Mouse (Mus musculus) MEL (cell line): ENCODE results near the gene Rit1. TPM values are rescaled to one million over a fixed set of nuclear protein-coding genes. Genes with fewer than 3 reads are reported as not detected.

ENCODE experiments used
- DNase-seq: peaks from one replicate; pipeline ENCODE4 v3.0.0; 2011; ENCODE audit warnings: low read depth, low spot score
- H3K27ac ChIP-seq: 2 replicates; pipeline ENCODE4 v1.5.1; 2012; ENCODE audit warnings: low read depth, mild to moderate bottlenecking, control low read depth, low read length, moderate library complexity; ENCODE audit not compliant: control insufficient read depth
- H3K27me3 ChIP-seq, 2 experiments: fragments of 150-350 bp in 1 of 2; sonication (generic) in 1 of 2; 2 replicates each; pipeline ENCODE4 v1.6.1; 2012; ENCODE audit warnings: low read length in 2 of 2, mild to moderate bottlenecking in 2 of 2, improper control_type of control experiment in 1 of 2, moderate library complexity in 1 of 2; ENCODE audit not compliant: insufficient read depth in 2 of 2, control insufficient read depth in 1 of 2
- H3K36me3 ChIP-seq, 2 experiments: 2 replicates each; pipeline ENCODE4 v1.6.1; 2012 to 2014; ENCODE audit warnings: low read length in 2 of 2, improper control_type of control experiment in 1 of 2, inconsistent platforms in 1 of 2, mild to moderate bottlenecking in 1 of 2; ENCODE audit not compliant: insufficient read depth in 2 of 2, control insufficient read depth in 1 of 2
- H3K4me1 ChIP-seq, 2 experiments: fragments of 150-350 bp in 1 of 2; sonication (generic) in 1 of 2; 2 replicates each; pipeline ENCODE4 v1.6.1; 2012; ENCODE audit warnings: low read length in 2 of 2, improper control_type of control experiment in 1 of 2, mild to moderate bottlenecking in 1 of 2; ENCODE audit not compliant: insufficient read depth in 2 of 2, control insufficient read depth in 1 of 2
- H3K4me3 ChIP-seq, 2 experiments: fragments of 150-350 bp in 1 of 2; sonication (generic) in 1 of 2; 2 replicates each; pipeline ENCODE4 v1.5.1; 2012; ENCODE audit warnings: low read depth in 2 of 2, low read length in 2 of 2, mild to moderate bottlenecking in 2 of 2, moderate library complexity in 2 of 2, control low read depth in 1 of 2, improper control_type of control experiment in 1 of 2; ENCODE audit not compliant: control insufficient read depth in 1 of 2, insufficient read depth in 1 of 2
- H3K79me2 ChIP-seq: 2 replicates; pipeline ENCODE4 v1.6.1; 2012; ENCODE audit warnings: mild to moderate bottlenecking, low read length, moderate library complexity; ENCODE audit not compliant: control insufficient read depth, poor library complexity, insufficient read depth
- H3K9ac ChIP-seq: 2 replicates; pipeline ENCODE4 v1.6.1; 2012; ENCODE audit warnings: low read depth, mild to moderate bottlenecking, control low read depth, low read length, moderate library complexity; ENCODE audit not compliant: control insufficient read depth, poor library complexity, severe bottlenecking
- H3K9me3 ChIP-seq: fragments of 150-350 bp; sonication (generic); replicated peaks from 2 replicates; pipeline ENCODE4 v1.6.1; 2012; ENCODE audit warnings: mild to moderate bottlenecking, low read length, improper control_type of control experiment, moderate library complexity; ENCODE audit not compliant: insufficient read depth
- CHD2 ChIP-seq: IDR thresholded peaks from 2 replicates; pipeline ENCODE4 v1.6.1; 2011; ENCODE audit warnings: low read length, improper control_type of control experiment
- CTCF ChIP-seq, 3 experiments: IDR thresholded peaks in 2 of 3; conservative IDR thresholded peaks in 1 of 3; 2 replicates each; pipeline ENCODE4 v1.5.1; 2011 to 2012; ENCODE audit warnings: low read length in 3 of 3, low read depth in 2 of 3, mild to moderate bottlenecking in 2 of 3, improper control_type of control experiment in 1 of 3, inconsistent platforms in 1 of 3, mixed read lengths in 1 of 3, moderate library complexity in 1 of 3; ENCODE audit not compliant: control insufficient read depth in 1 of 3, insufficient read depth in 1 of 3, poor library complexity in 1 of 3, severe bottlenecking in 1 of 3
- ETS1 ChIP-seq: IDR thresholded peaks from 2 replicates; pipeline ENCODE4 v1.6.1; 2012; ENCODE audit warnings: low read depth, mild to moderate bottlenecking, inconsistent platforms, low read length, improper control_type of control experiment, moderate library complexity
- GABPA ChIP-seq: IDR thresholded peaks from 2 replicates; pipeline ENCODE4 v1.6.1; 2012; ENCODE audit warnings: low read depth, mild to moderate bottlenecking, inconsistent platforms, low read length, improper control_type of control experiment, moderate library complexity
- GATA1 ChIP-seq: IDR thresholded peaks from 2 replicates; pipeline ENCODE4 v1.6.1; 2011; ENCODE audit warnings: low read depth, low read length, improper control_type of control experiment
- KAT2A ChIP-seq: conservative IDR thresholded peaks from 2 replicates; pipeline ENCODE4 v1.6.1; 2012; ENCODE audit warnings: low read depth, low read length, improper control_type of control experiment, inconsistent platforms
- MAFK ChIP-seq: IDR thresholded peaks from 2 replicates; pipeline ENCODE4 v1.6.1; 2011; ENCODE audit warnings: low read depth, mild to moderate bottlenecking, low read length, improper control_type of control experiment, borderline replicate concordance
- MAX ChIP-seq: IDR thresholded peaks from 2 replicates; pipeline ENCODE4 v1.6.1; 2011; ENCODE audit warnings: low read length, improper control_type of control experiment
- MYC ChIP-seq: IDR thresholded peaks from 2 replicates; pipeline ENCODE4 v1.6.1; 2011; ENCODE audit warnings: low read depth, mild to moderate bottlenecking, low read length, improper control_type of control experiment, moderate library complexity
- RAD21 ChIP-seq: IDR thresholded peaks from 2 replicates; pipeline ENCODE4 v1.6.1; 2011; ENCODE audit warnings: mild to moderate bottlenecking, low read depth, low read length, improper control_type of control experiment
- SMC3 ChIP-seq: IDR thresholded peaks from 2 replicates; pipeline ENCODE4 v1.6.1; 2011; ENCODE audit warnings: low read depth, low read length, improper control_type of control experiment
- UBTF ChIP-seq: IDR thresholded peaks from 2 replicates; pipeline ENCODE4 v1.6.1; 2012; ENCODE audit warnings: low read depth, mild to moderate bottlenecking, inconsistent platforms, low read length, improper control_type of control experiment, moderate library complexity, borderline replicate concordance; ENCODE audit not compliant: insufficient read depth
- USF2 ChIP-seq, 2 experiments: IDR thresholded peaks; 2 replicates each; pipeline ENCODE4 v1.6.1; 2011 to 2012; ENCODE audit warnings: improper control_type of control experiment in 2 of 2, low read length in 2 of 2, borderline replicate concordance in 1 of 2, inconsistent platforms in 1 of 2, low read depth in 1 of 2, mild to moderate bottlenecking in 1 of 2; ENCODE audit not compliant: insufficient read depth in 1 of 2
- ZC3H11A ChIP-seq: IDR thresholded peaks from 2 replicates; pipeline ENCODE4 v1.6.1; 2012; ENCODE audit warnings: low read depth, mild to moderate bottlenecking, inconsistent platforms, low read length, improper control_type of control experiment
- ZKSCAN1 ChIP-seq: IDR thresholded peaks from 2 replicates; pipeline ENCODE4 v1.6.1; 2012; ENCODE audit warnings: low read depth, mild to moderate bottlenecking, inconsistent platforms, low read length, improper control_type of control experiment, moderate library complexity
- ZMIZ1 ChIP-seq: IDR thresholded peaks from 2 replicates; pipeline ENCODE4 v1.6.1; 2012; ENCODE audit warnings: low read depth, mild to moderate bottlenecking, inconsistent platforms, low read length, improper control_type of control experiment, moderate library complexity
- ZNF384 ChIP-seq: IDR thresholded peaks from 2 replicates; pipeline ENCODE4 v1.6.1; 2012; ENCODE audit warnings: low read depth, mild to moderate bottlenecking, inconsistent platforms, low read length, improper control_type of control experiment
- polyA plus RNA-seq, 2 experiments: library from polyadenylated mRNA; stranded (reverse) in 1 of 2; unstranded in 1 of 2; fragments of >175 nt in 1 of 2; fragments of >200 nt in 1 of 2; gene quantifications; 2 replicates each; pipeline versions ENCODE4 v1.2.1 to v1.2.4; 2012; ENCODE audit warnings: low replicate concordance in 2 of 2, low read depth in 1 of 2; ENCODE audit not compliant: insufficient read length in 2 of 2, insufficient read depth in 1 of 2, missing spikeins in 1 of 2
- total RNA-seq: library from RNA; depleted of rRNA; stranded (reverse); fragments of 300-350 nt; gene quantifications from 2 replicates; pipeline ENCODE4 v1.2.3, GENCODE M21; 2012

Rit1 gene
- total and polyA plus RNA-seq, 3 experiments = 28.7 to 34.1 TPM; not detected in 1

DNA sequence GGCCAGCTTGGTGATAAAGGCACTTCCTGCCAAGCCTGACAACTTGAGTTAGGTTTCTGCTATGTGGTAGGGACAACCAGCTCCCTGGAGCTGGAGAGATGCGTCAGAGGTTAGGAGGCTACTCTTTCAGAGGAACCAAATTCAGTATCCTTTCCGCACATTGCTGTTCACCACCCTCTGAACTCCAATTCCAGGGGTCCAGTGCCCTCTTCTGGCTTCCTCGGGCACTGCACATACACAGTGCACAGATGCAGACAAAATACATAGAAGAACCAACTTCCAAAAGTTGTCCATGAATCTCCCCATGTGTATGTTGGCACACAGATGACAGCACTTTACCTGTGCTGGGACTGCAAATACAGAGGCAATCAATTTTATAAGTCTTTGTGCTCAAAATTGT lies 22.0 kb downstream of the Rit1 start (continued):
- no peak for TF ChIP-seq USF2 (IDR thresholded peaks at IDR 0.05; ENCODE audit: borderline replicate concordance in 1 of 2, insufficient read depth in 1 of 2, low read depth in 1 of 2, low read length in 2 of 2)
- no peak for TF ChIP-seq KAT2A
- no peak for TF ChIP-seq CHD2
- TF ChIP-seq, all 39 proteins: peak for 7

DNA sequence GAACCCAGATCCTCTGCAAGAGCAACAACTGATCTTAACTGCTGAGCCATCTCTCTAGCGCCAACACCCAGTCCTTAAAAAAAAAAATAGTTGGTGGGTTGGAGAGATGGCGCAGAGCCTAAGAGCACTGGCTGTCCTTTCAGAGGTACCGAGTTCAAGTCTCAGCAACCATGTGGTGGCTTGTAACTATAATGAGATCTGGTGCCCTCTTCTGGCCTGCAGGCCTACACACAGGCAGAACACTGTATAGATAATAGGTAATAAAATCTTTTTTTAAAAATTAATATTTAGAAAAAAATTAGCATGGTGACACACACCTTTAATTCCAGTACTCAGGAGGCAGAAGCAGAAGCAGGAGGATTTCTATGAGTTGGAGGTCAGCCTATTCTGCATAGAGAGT lies 23.5 kb downstream of the Rit1 start:
- TF ChIP-seq ZNF384 (0 out of 2 replicates have a peak, but pooled peaks have one; percentile 29), RAD21 (peak; percentile 49), MAFK (no peak), SMC3 (peak; percentile 60), UBTF (no peak), GABPA (no peak), KAT2A (no peak), ETS1 (no peak), ZC3H11A (peak; percentile 40; the same call in 1 of the 2 replicates), USF2 (IDR thresholded peaks at IDR 0.05; ENCODE audit: borderline replicate concordance in 1 of 2, insufficient read depth in 1 of 2, low read depth in 1 of 2, low read length in 2 of 2) (no peak), MYC (peak; percentile 83; the same call in 1 of the 2 replicates), CTCF (IDR thresholded peaks at IDR 0.05 in 2 of 3, conservative IDR thresholded peaks at IDR 0.05 in 1 of 3; ENCODE audit: control insufficient read depth in 1 of 3, insufficient read depth in 1 of 3, low read depth in 2 of 3, low read length in 3 of 3, poor library complexity in 1 of 3, severe bottlenecking in 1 of 3) (peak; percentile 41 to 62 (median 60)), ZMIZ1 (no peak)
- Histone ChIP-seq H3K9me3 (no peaks in the 10 kb centered on the region), H3K36me3 (no peaks in the 10 kb centered on the region), H3K27me3 (no peaks in the 10 kb centered on the region), H3K79me2 (no peaks in the 10 kb centered on the region), H3K4me1 (peaks cover 0 to 5% of the 10 kb centered on the region in 2 experiments; a peak in 2 of 4 replicates), H3K4me3 (no peak overlapping the region), H3K27ac (no peak overlapping the region), H3K9ac (no peak overlapping the region)
- DNase-seq = peak; percentile 40

DNA sequence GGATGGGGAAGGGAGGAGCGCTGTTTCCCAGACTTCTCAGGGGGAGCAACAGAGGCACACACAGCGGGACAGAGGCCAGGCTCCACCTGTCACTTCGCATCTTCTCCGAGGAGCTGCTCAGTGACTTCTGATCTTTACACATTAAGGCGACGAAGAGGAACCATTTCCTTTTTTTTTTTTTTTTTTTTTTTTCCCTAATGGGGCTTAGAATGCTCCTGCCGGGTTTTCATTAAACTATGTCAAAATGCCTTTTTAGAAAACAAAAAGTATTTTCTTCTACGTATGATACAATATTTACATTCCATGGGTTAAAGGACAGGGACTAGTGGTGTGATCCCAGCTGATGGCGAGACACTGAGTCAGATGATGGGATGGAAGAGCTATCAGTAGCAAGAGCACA lies 28.9 kb downstream of the Rit1 start:
- TF ChIP-seq KAT2A (no peak), ZNF384 (peak; percentile 95), GATA1 (no peak), ZKSCAN1 (0 out of 2 replicates have a peak, but pooled peaks have one; percentile 16), ETS1 (peak; percentile 47; the same call in 1 of the 2 replicates), MAX (no peak)
- Histone ChIP-seq H3K4me3 (peak overlapping the region; percentile 55 to 79), H3K4me1 (peaks cover 0 to 21% of the 10 kb centered on the region in 2 experiments; a peak in 3 of 4 replicates), H3K9ac (peak overlapping the region; percentile 72), H3K27ac (peak overlapping the region; percentile 58; the same call in 1 of the 2 replicates), H3K36me3 (peaks cover 0 to 7% of the 10 kb centered on the region in 2 experiments; a peak in 2 of 4 replicates), H3K27me3 (no peaks in the 10 kb centered on the region), H3K79me2 (no peaks in the 10 kb centered on the region; the same call in 1 of the 2 replicates), H3K9me3 (no peaks in the 10 kb centered on the region)
- DNase-seq = no peak
